Mouse (Mus musculus): Measurements from ENCODE around the gene Gpr146.

DNA sequence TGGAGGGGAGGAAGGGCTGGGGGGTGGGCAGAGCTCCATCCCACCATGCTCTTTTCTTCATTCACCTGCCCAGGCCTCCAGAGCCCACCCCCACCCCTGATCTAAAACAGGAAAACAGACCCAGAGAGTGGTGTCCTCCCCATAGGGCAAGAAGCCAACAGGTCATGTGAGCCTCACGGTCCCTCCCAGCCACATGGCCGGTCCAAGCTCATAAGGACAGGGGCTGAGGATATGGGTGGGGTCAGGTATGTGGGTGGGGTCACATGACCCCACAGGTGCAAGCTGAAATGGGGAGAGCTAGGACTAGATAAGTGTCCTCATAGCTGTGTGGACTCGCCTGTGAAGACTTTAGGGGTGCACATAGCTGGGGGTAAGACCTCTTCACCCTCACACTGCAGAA, 39.1 kb upstream of the Gpr146 start:
- no peak for TF ChIP-seq CTCF (IDR thresholded peaks at IDR 0.05; ENCODE audit: low read depth, low read length)
- no peak for TF ChIP-seq POLR2A (IDR thresholded peaks at IDR 0.05; ENCODE audit: borderline replicate concordance, low read depth, low read length)

All from bone marrow macrophage, adult 2 months (primary cell).